Mouse (Mus musculus) MEL (cell line): ENCODE measurements at regions not wholly inside any gene's neighbourhood (a gene's known extent, or its start where the extent isn't known, plus 50 kb on each side); places are given as distances from the start of the nearest gene placed in this dataset.

Experiments
- BHLHE40 ChIP-seq: IDR thresholded peaks from 2 replicates; pipeline ENCODE4 v1.6.1; 2012; ENCODE audit warnings: low read depth, mild to moderate bottlenecking, inconsistent platforms, low read length, improper control_type of control experiment, borderline replicate concordance
- CTCF ChIP-seq, 3 experiments: IDR thresholded peaks in 2 of 3; conservative IDR thresholded peaks in 1 of 3; 2 replicates each; pipeline ENCODE4 v1.5.1; 2011 to 2012; ENCODE audit warnings: low read length in 3 of 3, low read depth in 2 of 3, mild to moderate bottlenecking in 2 of 3, improper control_type of control experiment in 1 of 3, inconsistent platforms in 1 of 3, mixed read lengths in 1 of 3, moderate library complexity in 1 of 3; ENCODE audit not compliant: control insufficient read depth in 1 of 3, insufficient read depth in 1 of 3, poor library complexity in 1 of 3, severe bottlenecking in 1 of 3
- EP300 ChIP-seq, 2 experiments: IDR thresholded peaks; 2 replicates each; pipeline ENCODE4 v1.6.1; 2011; ENCODE audit warnings: improper control_type of control experiment in 2 of 2, low read length in 2 of 2, low read depth in 1 of 2, mild to moderate bottlenecking in 1 of 2
- JUND ChIP-seq: IDR thresholded peaks from 2 replicates; pipeline ENCODE4 v1.6.1; 2011; ENCODE audit warnings: low read depth, mild to moderate bottlenecking, improper control_type of control experiment, low read length
- KAT2A ChIP-seq: conservative IDR thresholded peaks from 2 replicates; pipeline ENCODE4 v1.6.1; 2012; ENCODE audit warnings: low read depth, low read length, improper control_type of control experiment, inconsistent platforms
- MAZ ChIP-seq: IDR thresholded peaks from 2 replicates; pipeline ENCODE4 v1.6.1; 2012; ENCODE audit warnings: low read depth, mild to moderate bottlenecking, inconsistent platforms, low read length, improper control_type of control experiment
- MXI1 ChIP-seq: IDR thresholded peaks from 2 replicates; pipeline ENCODE4 v1.6.1; 2011; ENCODE audit warnings: mild to moderate bottlenecking, low read depth, low read length, improper control_type of control experiment
- NELFE ChIP-seq: IDR thresholded peaks from 2 replicates; pipeline ENCODE4 v1.6.1; 2011; ENCODE audit warnings: low read depth, low read length, improper control_type of control experiment
- POLR2A ChIP-seq, 2 experiments: IDR thresholded peaks; 2 replicates each; pipeline ENCODE4 v1.6.1; 2011 to 2012; ENCODE audit warnings: low read length in 2 of 2, mild to moderate bottlenecking in 2 of 2, control low read depth in 1 of 2, improper control_type of control experiment in 1 of 2, low read depth in 1 of 2, moderate library complexity in 1 of 2; ENCODE audit not compliant: control insufficient read depth in 1 of 2, insufficient read depth in 1 of 2, poor library complexity in 1 of 2
- TCF12 ChIP-seq: IDR thresholded peaks from 2 replicates; pipeline ENCODE4 v1.6.1; 2014; ENCODE audit warnings: low read depth, mild to moderate bottlenecking, inconsistent platforms, low read length, improper control_type of control experiment, moderate library complexity
- ZC3H11A ChIP-seq: IDR thresholded peaks from 2 replicates; pipeline ENCODE4 v1.6.1; 2012; ENCODE audit warnings: low read depth, mild to moderate bottlenecking, inconsistent platforms, low read length, improper control_type of control experiment
- ZKSCAN1 ChIP-seq: IDR thresholded peaks from 2 replicates; pipeline ENCODE4 v1.6.1; 2012; ENCODE audit warnings: low read depth, mild to moderate bottlenecking, inconsistent platforms, low read length, improper control_type of control experiment, moderate library complexity

GRCm38 (mm10) chr7:74683979-74684378 is 129.4 kb upstream of the Slco3a1 start:
- TF ChIP-seq TCF12 (no peak), CTCF (IDR thresholded peaks at IDR 0.05 in 2 of 3, conservative IDR thresholded peaks at IDR 0.05 in 1 of 3; ENCODE audit: control insufficient read depth in 1 of 3, insufficient read depth in 1 of 3, low read depth in 2 of 3, low read length in 3 of 3, poor library complexity in 1 of 3, severe bottlenecking in 1 of 3) (no peak), ZKSCAN1 (no peak), BHLHE40 (no peak), POLR2A (IDR thresholded peaks at IDR 0.05; ENCODE audit: control insufficient read depth in 1 of 2, insufficient read depth in 1 of 2, low read depth in 1 of 2, low read length in 2 of 2, poor library complexity in 1 of 2) (no peak), KAT2A (no peak), MAZ (no peak), EP300 (IDR thresholded peaks at IDR 0.05; ENCODE audit: low read depth in 1 of 2, low read length in 2 of 2) (no peak), JUND (no peak), ZC3H11A (no peak), MXI1 (no peak), NELFE (no peak)
